ENCODE assay signal across 36 mouse cellular contexts in genomic region chr1:79466585-79466984, GRCm38 (mm10). TPM values are rescaled to one million over a fixed set of nuclear protein-coding genes. Genes with fewer than 3 reads are reported as not detected.
DNase-seq lines count a peak whose midpoint lies in the region; ATAC-seq and TF ChIP-seq lines count a peak whose summit lies in the region.
"Had no signal": no experiment of that assay in that cellular context is flagged by ENCODE, and none has a peak within 500 bp of the region (broad histone marks: within the 10 kb centered on the region; RNA-seq: fewer than 3 reads in every experiment).

No protein-coding gene starts in this region.

- TF ChIP-seq EP300 in liver, embryonic 14.5 days (IDR thresholded peaks at IDR 0.05; ENCODE audit: low read depth): no peak

- no peaks in the 10 kb centered on the region for H3K9me3 ChIP-seq in forebrain, embryonic 12.5 days
- no peaks in the 10 kb centered on the region for H3K9me3 ChIP-seq in forebrain, embryonic 13.5 days (replicated peaks)
- no peaks in the 10 kb centered on the region for H3K9me3 ChIP-seq in midbrain, embryonic 11.5 days (ENCODE audit: control insufficient read depth, low read length)
- H3K9me3 ChIP-seq in midbrain, postnatal 0 days (ENCODE audit: low read length): no peaks in the 10 kb centered on the region
- H3K9me3 ChIP-seq in liver, embryonic 14.5 days (ENCODE audit: control insufficient read depth, low read length): no peaks in the 10 kb centered on the region
- H3K9me3 ChIP-seq: embryonic facial prominence, embryonic 12.5 days; G1E; heart, embryonic 10.5 days; heart, embryonic 15.5 days; hindbrain, embryonic 13.5 days; lung, embryonic 15.5 days; midbrain, embryonic 13.5 days; neural tube, embryonic 15.5 days had no signal

- no peak overlapping the region for H3K4me3 ChIP-seq in forebrain, embryonic 12.5 days (replicated peaks)
- no peak overlapping the region for H3K4me3 ChIP-seq in forebrain, embryonic 13.5 days
- no peak overlapping the region for H3K4me3 ChIP-seq in midbrain, embryonic 11.5 days (ENCODE audit: low read depth, low read length)
- H3K4me3 ChIP-seq in midbrain, postnatal 0 days (ENCODE audit: low read depth, low read length): no peak overlapping the region
- no peak overlapping the region for H3K4me3 ChIP-seq in liver, embryonic 14.5 days (ENCODE audit: insufficient read depth in 1 of 2, low read depth in 2 of 2, low read length in 2 of 2)
- H3K4me3 ChIP-seq: embryonic facial prominence, embryonic 12.5 days; heart, embryonic 10.5 days; heart, embryonic 15.5 days; hindbrain, embryonic 13.5 days; lung, embryonic 15.5 days; midbrain, embryonic 13.5 days; neural tube, embryonic 15.5 days had no signal

- no peak overlapping the region for H3K27ac ChIP-seq in forebrain, embryonic 12.5 days
- H3K27ac ChIP-seq in forebrain, embryonic 13.5 days: no peak overlapping the region
- H3K27ac ChIP-seq in midbrain, embryonic 11.5 days (ENCODE audit: low read depth, low read length): no peak overlapping the region
- no peak overlapping the region for H3K27ac ChIP-seq in midbrain, postnatal 0 days (ENCODE audit: low read depth, low read length)
- no peak overlapping the region for H3K27ac ChIP-seq in liver, embryonic 14.5 days
- H3K27ac ChIP-seq: embryonic facial prominence, embryonic 12.5 days; heart, embryonic 10.5 days; heart, embryonic 15.5 days; hindbrain, embryonic 13.5 days; kidney, postnatal 0 days; lung, embryonic 15.5 days; midbrain, embryonic 13.5 days; neural tube, embryonic 15.5 days had no signal

- TF ChIP-seq CTCF in midbrain, postnatal 0 days (IDR thresholded peaks at IDR 0.05): no peak
- TF ChIP-seq CTCF in liver, embryonic 14.5 days (IDR thresholded peaks at IDR 0.05; ENCODE audit: low read depth): no peak

- DNase-seq in midbrain, embryonic 11.5 days (ENCODE audit: low spot score, missing footprints): no peak
- no peak for DNase-seq in midbrain, postnatal 0 days (ENCODE audit: low spot score)
- DNase-seq in liver, embryonic 14.5 days (ENCODE audit: low read depth in 3 of 3, low spot score in 3 of 3): peak; percentile 20 to 30 (median 24)
- no peak for DNase-seq in gastrocnemius, postnatal 10 days
- DNase-seq in heart, postnatal 4 days: no peak
- DNase-seq: adrenal gland, postnatal 10 days; cerebellum, adult 11 months; cerebellum, adult 9-10 months; cerebellum, postnatal 36 days; gastrocnemius, postnatal 25 days; heart, adult 11 months; kidney, adult 8-10 months; kidney, postnatal 4 days; layer of hippocampus, postnatal 36 days; left cerebral cortex, postnatal 4 days; lung, postnatal 36 days; retina, postnatal 1 day; right cerebral cortex, postnatal 14 days; thymus, adult 18-20 months; thymus, postnatal 25 days had no signal

- no peak overlapping the region for H3K4me2 ChIP-seq in forebrain, embryonic 12.5 days
- no peak overlapping the region for H3K4me2 ChIP-seq in forebrain, embryonic 13.5 days
- no peak overlapping the region for H3K4me2 ChIP-seq in midbrain, embryonic 11.5 days
- no peak overlapping the region for H3K4me2 ChIP-seq in midbrain, postnatal 0 days (ENCODE audit: low read depth, low read length, poor library complexity, severe bottlenecking)
- no peak overlapping the region for H3K4me2 ChIP-seq in liver, embryonic 14.5 days (ENCODE audit: low read depth)
- H3K4me2 ChIP-seq: embryonic facial prominence, embryonic 12.5 days; heart, embryonic 15.5 days; hindbrain, embryonic 13.5 days; lung, embryonic 15.5 days; midbrain, embryonic 13.5 days; neural tube, embryonic 15.5 days had no signal

- H3K4me1 ChIP-seq in forebrain, embryonic 12.5 days: no peaks in the 10 kb centered on the region
- no peaks in the 10 kb centered on the region for H3K4me1 ChIP-seq in forebrain, embryonic 13.5 days
- no peaks in the 10 kb centered on the region for H3K4me1 ChIP-seq in midbrain, embryonic 11.5 days (ENCODE audit: control insufficient read depth, insufficient read depth, low read length)
- no peaks in the 10 kb centered on the region for H3K4me1 ChIP-seq in midbrain, postnatal 0 days (ENCODE audit: insufficient read depth, low read length)
- no peaks in the 10 kb centered on the region for H3K4me1 ChIP-seq in liver, embryonic 14.5 days (replicated peaks; ENCODE audit: control insufficient read depth in 2 of 2, insufficient read depth in 2 of 2, low read length in 1 of 2)
- H3K4me1 ChIP-seq: embryonic facial prominence, embryonic 12.5 days; heart, embryonic 15.5 days; hindbrain, embryonic 13.5 days; lung, embryonic 15.5 days; midbrain, embryonic 13.5 days; neural tube, embryonic 15.5 days had no signal

- ATAC-seq in forebrain, embryonic 12.5 days (ENCODE audit: low FRiP score): 0 out of 2 replicates have a peak, but pooled peaks have one; percentile 57
- no peak for ATAC-seq in forebrain, embryonic 13.5 days
- ATAC-seq in midbrain, embryonic 11.5 days (ENCODE audit: low FRiP score): peak; percentile 70; the same call in 1 of the 2 replicates
- ATAC-seq in midbrain, postnatal 0 days (ENCODE audit: low FRiP score): no peak
- ATAC-seq in liver, embryonic 14.5 days (ENCODE audit: insufficient read depth): peak; percentile 72
- no peak for ATAC-seq in CD4-positive, CD25-positive, alpha-beta regulatory T cell, adult 4 months
- ATAC-seq: midbrain, embryonic 13.5 days had no signal

- 73% methylated on average over 3 of the region's 3 CpGs for WGBS in forebrain, embryonic 12.5 days
- WGBS in forebrain, embryonic 13.5 days: 80% methylated on average over 3 of the region's 3 CpGs
- 74% methylated on average over 3 of the region's 3 CpGs for WGBS in midbrain, embryonic 11.5 days
- 60% methylated on average over 3 of the region's 3 CpGs for WGBS in midbrain, postnatal 0 days
- 48% methylated on average over 3 of the region's 3 CpGs for WGBS in liver, embryonic 14.5 days (ENCODE audit: insufficient replicate concordance)

- no peak overlapping the region for H3K9ac ChIP-seq in forebrain, embryonic 12.5 days
- no peak overlapping the region for H3K9ac ChIP-seq in forebrain, embryonic 13.5 days
- no peak overlapping the region for H3K9ac ChIP-seq in midbrain, embryonic 11.5 days (ENCODE audit: low read length)
- H3K9ac ChIP-seq in midbrain, postnatal 0 days (replicated peaks; ENCODE audit: low read length, poor library complexity, severe bottlenecking): no peak overlapping the region
- no peak overlapping the region for H3K9ac ChIP-seq in liver, embryonic 14.5 days (replicated peaks)
- H3K9ac ChIP-seq: embryonic facial prominence, embryonic 12.5 days; heart, embryonic 15.5 days; hindbrain, embryonic 13.5 days; lung, embryonic 15.5 days; midbrain, embryonic 13.5 days; neural tube, embryonic 15.5 days had no signal

- no peaks in the 10 kb centered on the region for H3K36me3 ChIP-seq in forebrain, embryonic 12.5 days (replicated peaks)
- H3K36me3 ChIP-seq in forebrain, embryonic 13.5 days (ENCODE audit: poor library complexity, severe bottlenecking): no peaks in the 10 kb centered on the region
- H3K36me3 ChIP-seq in midbrain, embryonic 11.5 days (ENCODE audit: control insufficient read depth, insufficient read depth, low read length): no peaks in the 10 kb centered on the region
- no peaks in the 10 kb centered on the region for H3K36me3 ChIP-seq in midbrain, postnatal 0 days (ENCODE audit: insufficient read depth, low read length)
- H3K36me3 ChIP-seq in liver, embryonic 14.5 days (replicated peaks; ENCODE audit: control insufficient read depth, insufficient read depth, low read depth): no peaks in the 10 kb centered on the region
- H3K36me3 ChIP-seq: embryonic facial prominence, embryonic 12.5 days; G1E; heart, embryonic 10.5 days; heart, embryonic 15.5 days; hindbrain, embryonic 13.5 days; lung, embryonic 15.5 days; midbrain, embryonic 13.5 days; neural tube, embryonic 15.5 days had no signal

- no peaks in the 10 kb centered on the region for H3K27me3 ChIP-seq in forebrain, embryonic 12.5 days
- no peaks in the 10 kb centered on the region for H3K27me3 ChIP-seq in forebrain, embryonic 13.5 days
- H3K27me3 ChIP-seq in midbrain, embryonic 11.5 days (ENCODE audit: control insufficient read depth, insufficient read depth, low read length): no peaks in the 10 kb centered on the region
- H3K27me3 ChIP-seq in midbrain, postnatal 0 days (ENCODE audit: insufficient read depth, low read length): no peaks in the 10 kb centered on the region
- H3K27me3 ChIP-seq in liver, embryonic 14.5 days (ENCODE audit: control insufficient read depth, insufficient read depth, low read length): no peaks in the 10 kb centered on the region
- H3K27me3 ChIP-seq: embryonic facial prominence, embryonic 12.5 days; heart, embryonic 15.5 days; hindbrain, embryonic 13.5 days; lung, embryonic 15.5 days; midbrain, embryonic 13.5 days; neural tube, embryonic 15.5 days had no signal

RNA-seq across cellular contexts. Expression of gene Scg2, which starts 26.7 kb away (rescaled TPM):
- 12.0 and 12.5 TPM in 2 replicates for polyA plus RNA-seq in forebrain, embryonic 12.5 days (2016; fragmentation: Nextera tagmentation; extraction: Ambion mirVana)
- 21.5 and 30.0 TPM in 2 replicates for polyA plus RNA-seq in forebrain, embryonic 13.5 days (2015; fragmentation: Nextera tagmentation; extraction: Ambion mirVana)
- polyA plus RNA-seq in midbrain, embryonic 11.5 days (2014; fragmentation: Nextera tagmentation; extraction: Ambion mirVana): 10.8 and 11.6 TPM in 2 replicates
- total RNA-seq in midbrain, postnatal 0 days (2014; rRNA removed): 173 and 198 TPM in 2 replicates
- 290 and 309 TPM in 2 replicates for polyA plus RNA-seq in midbrain, postnatal 0 days (2015; fragmentation: Nextera tagmentation; extraction: Ambion mirVana)
- 0.05 TPM in 1 of 2 replicates, not detected in the other for polyA plus RNA-seq in liver, embryonic 14.5 days (2012; rRNA removed)
- 0.06 TPM in 1 of 2 replicates, not detected in the other for polyA plus RNA-seq in liver, embryonic 14.5 days (2014; fragmentation: Nextera tagmentation; extraction: Ambion mirVana)
- total RNA-seq in gastrocnemius, postnatal 10 days (2021): under 1 TPM in 1 of 2 experiments, not detected in 1; 0.23 TPM
- under 1 TPM; 0.14 TPM for total RNA-seq in heart, postnatal 4 days (2021)
- not detected for polyA plus RNA-seq in CD4-positive, CD25-positive, alpha-beta regulatory T cell, adult 4 months (2017; shearing (Covaris generic))
- total RNA-seq: gastrocnemius, postnatal 25 days; heart, postnatal 25 days; megakaryocyte, adult 5-6 weeks; monocyte, adult 5-6 weeks had no signal
- polyA plus RNA-seq: C2C12, G1E had no signal

Comparison
In these comparisons a context has a peak if more than half of its experiments do, and no peak if none do; other contexts are left out.
1. ATAC-seq: peak in forebrain, embryonic 12.5 days (single experiment), midbrain, embryonic 11.5 days (single experiment) and liver, embryonic 14.5 days (single experiment); none in forebrain, embryonic 13.5 days (single experiment), midbrain, postnatal 0 days (single experiment) and CD4-positive, CD25-positive, alpha-beta regulatory T cell, adult 4 months (single experiment).
2. DNase-seq: peak in liver, embryonic 14.5 days (3 of 3); none in midbrain, embryonic 11.5 days (single experiment), midbrain, postnatal 0 days (single experiment), gastrocnemius, postnatal 10 days (single experiment) and heart, postnatal 4 days (single experiment).